In genomic region chr3:41296152-41296809, GRCm38 (mm10) we compare ENCODE assay signal across 16 mouse cellular contexts.
DNase-seq lines count a peak whose midpoint lies in the region; ATAC-seq and TF ChIP-seq lines count a peak whose summit lies in the region.
"Had no signal": no experiment of that assay in that cellular context is flagged by ENCODE, and none has a peak within 500 bp of the region (broad histone marks: within the 10 kb centered on the region; RNA-seq: fewer than 3 reads in every experiment).

No protein-coding gene starts in this region.

- H3K4me1 ChIP-seq in lung, embryonic 16.5 days (replicated peaks; ENCODE audit: control insufficient read depth, insufficient read depth, low read length) = peaks cover 12% of the 10 kb centered on the region; the same call in 1 of the 2 replicates
- no peaks in the 10 kb centered on the region for H3K4me1 ChIP-seq in stomach, postnatal 0 days (replicated peaks; ENCODE audit: control insufficient read depth, insufficient read depth)
- H3K4me1 ChIP-seq: liver, embryonic 13.5 days; midbrain, embryonic 15.5 days had no signal

- 66% methylated on average over 11 of the region's 11 CpGs for WGBS in lung, embryonic 16.5 days
- 62% methylated on average over 11 of the region's 11 CpGs for WGBS in stomach, postnatal 0 days

- no peak overlapping the region for H3K4me3 ChIP-seq in lung, embryonic 16.5 days (ENCODE audit: low read length)
- H3K4me3 ChIP-seq in stomach, postnatal 0 days (ENCODE audit: low read depth, low read length) = no peak overlapping the region
- H3K4me3 ChIP-seq: embryonic facial prominence, embryonic 12.5 days; hindbrain, embryonic 15.5 days; left cerebral cortex, adult 2 months; liver, embryonic 13.5 days; midbrain, embryonic 15.5 days had no signal

- no peak for TF ChIP-seq CTCF in stomach, postnatal 0 days (IDR thresholded peaks at IDR 0.05; ENCODE audit: low read depth)

- H3K27ac ChIP-seq in lung, embryonic 16.5 days (ENCODE audit: low read length) = no peak overlapping the region
- no peak overlapping the region for H3K27ac ChIP-seq in stomach, postnatal 0 days (replicated peaks)
- H3K27ac ChIP-seq: embryonic facial prominence, embryonic 12.5 days; hindbrain, embryonic 15.5 days; left cerebral cortex, adult 2 months; liver, embryonic 13.5 days; midbrain, embryonic 15.5 days had no signal

- no peaks in the 10 kb centered on the region for H3K36me3 ChIP-seq in lung, embryonic 16.5 days (ENCODE audit: control insufficient read depth, insufficient read depth, low read length)
- no peaks in the 10 kb centered on the region for H3K36me3 ChIP-seq in stomach, postnatal 0 days (ENCODE audit: control insufficient read depth, insufficient read depth, low read length)
- H3K36me3 ChIP-seq: embryonic facial prominence, embryonic 12.5 days; hindbrain, embryonic 15.5 days; liver, embryonic 13.5 days; midbrain, embryonic 15.5 days had no signal

- peak; percentile 17; the same call in 1 of the 2 replicates for ATAC-seq in lung, embryonic 16.5 days (ENCODE audit: low read depth)
- 0 out of 2 replicates have a peak, but pooled peaks have one; percentile 38 for ATAC-seq in stomach, postnatal 0 days (ENCODE audit: low FRiP score, low TSS enrichment)
- ATAC-seq: intestine, postnatal 0 days; midbrain, embryonic 15.5 days had no signal

- DNase-seq in cerebellum, adult 11-12 months = peak; percentile 7
- DNase-seq in cerebellum, adult 11 months = no peak
- peak; percentile 14 to 33 for DNase-seq in heart, adult 18-20 months
- DNase-seq in heart, postnatal 4 days = no peak
- DNase-seq in lung, postnatal 14 days = no peak
- no peak for DNase-seq in stomach, postnatal 0 days (ENCODE audit: low spot score)
- DNase-seq in testis, postnatal 10 days (ENCODE audit: low spot score) = no peak
- DNase-seq: liver, embryonic 13.5 days; right cerebral cortex, adult 18-20 months; thymus, postnatal 25 days had no signal

- no peak for TF ChIP-seq EP300 in stomach, postnatal 0 days (optimal IDR thresholded peaks at IDR 0.05)

- H3K27me3 ChIP-seq in lung, embryonic 16.5 days (ENCODE audit: control insufficient read depth, insufficient read depth, low read depth, low read length) = no peaks in the 10 kb centered on the region; the same call in 1 of the 2 replicates
- no peaks in the 10 kb centered on the region for H3K27me3 ChIP-seq in stomach, postnatal 0 days (ENCODE audit: control insufficient read depth, insufficient read depth, low read length)
- H3K27me3 ChIP-seq: embryonic facial prominence, embryonic 12.5 days; hindbrain, embryonic 15.5 days; liver, embryonic 13.5 days; midbrain, embryonic 15.5 days had no signal

- H3K4me2 ChIP-seq in lung, embryonic 16.5 days (ENCODE audit: low read depth, low read length) = no peak overlapping the region
- H3K4me2 ChIP-seq in stomach, postnatal 0 days (replicated peaks; ENCODE audit: low read depth) = no peak overlapping the region
- H3K4me2 ChIP-seq: embryonic facial prominence, embryonic 12.5 days; hindbrain, embryonic 15.5 days; liver, embryonic 13.5 days; midbrain, embryonic 15.5 days had no signal

- H3K9me3 ChIP-seq in lung, embryonic 16.5 days (ENCODE audit: control insufficient read depth, low read length) = no peaks in the 10 kb centered on the region
- no peaks in the 10 kb centered on the region for H3K9me3 ChIP-seq in stomach, postnatal 0 days (ENCODE audit: control insufficient read depth, low read length)
- H3K9me3 ChIP-seq: embryonic facial prominence, embryonic 12.5 days; hindbrain, embryonic 15.5 days; liver, embryonic 13.5 days; midbrain, embryonic 15.5 days had no signal

- H3K9ac ChIP-seq in lung, embryonic 16.5 days (ENCODE audit: low read length) = no peak overlapping the region
- H3K9ac ChIP-seq in stomach, postnatal 0 days (ENCODE audit: low read length) = no peak overlapping the region
- H3K9ac ChIP-seq: embryonic facial prominence, embryonic 12.5 days; hindbrain, embryonic 15.5 days; liver, embryonic 13.5 days; midbrain, embryonic 15.5 days had no signal

Comparison
In these comparisons a context has a peak if more than half of its experiments do, and no peak if none do; other contexts are left out.
1. DNase-seq: peak in cerebellum, adult 11-12 months (single experiment) and heart, adult 18-20 months (2 of 2); none in cerebellum, adult 11 months (single experiment), heart, postnatal 4 days (single experiment), lung, postnatal 14 days (single experiment), stomach, postnatal 0 days (single experiment) and testis, postnatal 10 days (single experiment).